8 mouse cellular contexts compared by ENCODE assay signal in genomic region chr6:54815428-54816130, GRCm38 (mm10). TPM values are rescaled to one million over a fixed set of nuclear protein-coding genes. Genes with fewer than 3 reads are reported as not detected.
A peak's percentile ranks its signal among the peaks of the same experiment; 100 is the strongest.
DNase-seq lines count a peak whose midpoint lies in the region; ATAC-seq and TF ChIP-seq lines count a peak whose summit lies in the region.

No protein-coding gene starts in this region.

- TF ChIP-seq CTCF in gastrocnemius, adult 2 months (IDR thresholded peaks at IDR 0.05) = no peak

- DNase-seq in gastrocnemius, adult 2 months = no peak
- no peak for DNase-seq in gastrocnemius, postnatal 10 days
- DNase-seq in 416B (ENCODE audit: low read depth) = peak; percentile 61
- DNase-seq in forebrain, embryonic 14.5 days (ENCODE audit: low spot score) = no peak
- DNase-seq in liver, embryonic 13.5 days = no peak
- DNase-seq in cerebellum, postnatal 14 days = no peak
- DNase-seq in T-cell, adult 2 months (ENCODE audit: low spot score) = no peak
- DNase-seq in ovary, postnatal 36 days (ENCODE audit: low spot score) = no peak

- H3K4me1 ChIP-seq in forebrain, embryonic 14.5 days (ENCODE audit: control insufficient read depth, insufficient read depth, low read length) = peaks cover 37% of the 10 kb centered on the region
- peaks cover 42% of the 10 kb centered on the region for H3K4me1 ChIP-seq in liver, embryonic 13.5 days (replicated peaks)

- 80% methylated on average over 9 of the region's 9 CpGs for WGBS in forebrain, embryonic 14.5 days
- 70% methylated on average over 9 of the region's 9 CpGs for WGBS in liver, embryonic 13.5 days (ENCODE audit: insufficient replicate concordance)

- H3K27me3 ChIP-seq in forebrain, embryonic 14.5 days (replicated peaks; ENCODE audit: control insufficient read depth, insufficient read depth, low read length) = no peaks in the 10 kb centered on the region
- no peaks in the 10 kb centered on the region for H3K27me3 ChIP-seq in liver, embryonic 13.5 days

- H3K9me3 ChIP-seq in forebrain, embryonic 14.5 days (replicated peaks; ENCODE audit: control insufficient read depth, low read length) = no peaks in the 10 kb centered on the region
- H3K9me3 ChIP-seq in liver, embryonic 13.5 days (replicated peaks) = no peaks in the 10 kb centered on the region

- H3K27ac ChIP-seq in gastrocnemius, adult 2 months = peak overlapping the region; percentile 96
- no peak overlapping the region; the same call in 1 of the 2 replicates for H3K27ac ChIP-seq in forebrain, embryonic 14.5 days (ENCODE audit: low read depth, low read length)
- H3K27ac ChIP-seq in liver, embryonic 13.5 days = peak overlapping the region; percentile 54

- H3K9ac ChIP-seq in forebrain, embryonic 14.5 days (ENCODE audit: low read length) = no peak overlapping the region
- H3K9ac ChIP-seq in liver, embryonic 13.5 days = 0 out of 2 replicates have a peak overlapping the region, but pooled peaks have one; percentile 8

- intact Hi-C loops in gastrocnemius, adult 2 months (cut with DNase I) = loop anchor here (2.0 to 5.0 kb wide), 4 partner anchors 63 to 223 kb away; partner anchors contain the start of gene Ggct

- peak overlapping the region; percentile 62 for H3K4me2 ChIP-seq in forebrain, embryonic 14.5 days (ENCODE audit: low read length)
- peak overlapping the region; percentile 58 for H3K4me2 ChIP-seq in liver, embryonic 13.5 days

- no peaks in the 10 kb centered on the region for H3K36me3 ChIP-seq in forebrain, embryonic 14.5 days (ENCODE audit: control insufficient read depth, insufficient read depth, low read length)
- H3K36me3 ChIP-seq in liver, embryonic 13.5 days = no peaks in the 10 kb centered on the region

- ATAC-seq in forebrain, embryonic 14.5 days = no peak
- no peak for ATAC-seq in liver, embryonic 13.5 days (ENCODE audit: low read depth)

- peak overlapping the region; percentile 94 for H3K4me3 ChIP-seq in gastrocnemius, adult 2 months
- H3K4me3 ChIP-seq in forebrain, embryonic 14.5 days (ENCODE audit: low read depth, low read length) = no peak overlapping the region
- peak overlapping the region; percentile 88; the same call in 1 of the 2 replicates for H3K4me3 ChIP-seq in liver, embryonic 13.5 days (replicated peaks)

RNA-seq across cellular contexts. Expression of gene Znrf2, which starts 1.1 kb away (rescaled TPM):
- total RNA-seq in gastrocnemius, adult 2 months (2021) = 10 to 100 TPM; 12.6 to 14.9 TPM
- total RNA-seq in gastrocnemius, postnatal 10 days (2021) = 10 to 100 TPM; 10.2 to 10.4 TPM
- 16.5 and 17.9 TPM in 2 replicates for polyA plus RNA-seq in forebrain, embryonic 14.5 days (2014; fragmentation: Nextera tagmentation; extraction: Ambion mirVana)
- 2.4 and 2.7 TPM in 2 replicates for polyA plus RNA-seq in liver, embryonic 13.5 days (2015; fragmentation: Nextera tagmentation; extraction: Ambion mirVana)
